Mouse (Mus musculus) G1E (cell line): ENCODE results near the gene Upk3bl. TPM values are rescaled to one million over a fixed set of nuclear protein-coding genes. Genes with fewer than 3 reads are reported as not detected.
"Not testable (repeated sequence)": the region's sequence is repeated elsewhere in the genome, so short reads cannot be mapped to it uniquely, and the experiment has no call there.

Experiments
- ATAC-seq: 2 replicates; pipeline ENCODE4 v1.8.0; 2016; ENCODE audit warnings: mild to moderate bottlenecking; ENCODE audit not compliant: insufficient number of reproducible peaks, poor library complexity, low FRiP score, severe bottlenecking; ENCODE audit errors: extremely low read depth
- DNase-seq: peaks from one replicate; pipeline ENCODE4 v3.0.0; 2012; ENCODE audit warnings: low spot score
- H3K27me3 ChIP-seq: 2 replicates; pipeline ENCODE4 v1.6.1; 2012; ENCODE audit warnings: mild to moderate bottlenecking, low read length, inconsistent platforms; ENCODE audit not compliant: insufficient read depth
- H3K36me3 ChIP-seq: replicated peaks from 2 replicates; pipeline ENCODE3; 2012; ENCODE audit warnings: mild to moderate bottlenecking, inconsistent platforms
- H3K4me1 ChIP-seq: 2 replicates; pipeline ENCODE4 v1.6.1; 2012; ENCODE audit warnings: low read depth, low read length, inconsistent platforms, mixed read lengths; ENCODE audit not compliant: insufficient read depth
- H3K4me3 ChIP-seq: 2 replicates; pipeline ENCODE4 v1.5.1; 2012; ENCODE audit warnings: low read depth, mild to moderate bottlenecking, inconsistent platforms, low read length, moderate library complexity, mixed read lengths
- H3K9me3 ChIP-seq: replicated peaks from 2 replicates; pipeline ENCODE4 v1.6.1; 2012; ENCODE audit warnings: inconsistent platforms
- CTCF ChIP-seq: IDR thresholded peaks from 2 replicates; pipeline ENCODE4 v1.5.1; 2012; ENCODE audit warnings: low read depth, low read length, inconsistent platforms, mixed read lengths
- polyA plus RNA-seq: library from polyadenylated mRNA; stranded (reverse); fragments of >175 nt; gene quantifications from 2 replicates; pipeline ENCODE4 v1.2.3, GENCODE M21; 2012
- total RNA-seq, 2 experiments: library from RNA; stranded (forward) in 1 of 2; stranded (reverse) in 1 of 2; fragments of 200-1000 nt in 1 of 2; fragments of >200 nt in 1 of 2; fragmentation: Nextera tagmentation in 1 of 2; gene quantifications; 2 replicates each; pipeline ENCODE4 v1.2.3; 2014 to 2017

Upk3bl gene
- total and polyA plus RNA-seq, 3 experiments: not detected

DNA sequence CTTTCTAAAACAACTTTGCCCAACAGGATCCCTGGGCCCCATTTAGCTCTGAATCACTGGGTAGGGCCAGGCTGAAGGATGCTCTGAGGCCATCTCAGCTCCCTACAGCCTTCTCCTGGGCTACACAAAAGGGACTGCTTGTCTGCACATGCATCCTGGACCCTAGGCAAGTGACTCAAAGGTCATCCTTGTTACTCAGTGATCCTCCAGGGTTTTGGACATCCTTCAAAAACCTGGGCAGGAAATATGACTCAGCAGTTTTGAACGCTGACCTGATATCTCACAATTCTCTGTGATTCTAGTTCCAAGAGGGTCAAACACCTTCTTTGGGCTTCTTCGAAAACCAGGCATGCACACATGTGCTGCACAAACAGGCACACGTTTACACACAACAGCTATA lies 54.8 kb downstream of the Upk3bl start:
- no peak for TF ChIP-seq CTCF
- DNase-seq (no peak), ATAC-seq (no peak)
- peaks cover 59% of the 10 kb centered on the region for H3K27me3 ChIP-seq
- no peak overlapping the region for H3K4me3 ChIP-seq
- no peaks in the 10 kb centered on the region for H3K36me3 ChIP-seq
- H3K4me1 ChIP-seq: peaks cover 11% of the 10 kb centered on the region; the same call in 1 of the 2 replicates
- peaks cover 4% of the 10 kb centered on the region for H3K9me3 ChIP-seq

DNA sequence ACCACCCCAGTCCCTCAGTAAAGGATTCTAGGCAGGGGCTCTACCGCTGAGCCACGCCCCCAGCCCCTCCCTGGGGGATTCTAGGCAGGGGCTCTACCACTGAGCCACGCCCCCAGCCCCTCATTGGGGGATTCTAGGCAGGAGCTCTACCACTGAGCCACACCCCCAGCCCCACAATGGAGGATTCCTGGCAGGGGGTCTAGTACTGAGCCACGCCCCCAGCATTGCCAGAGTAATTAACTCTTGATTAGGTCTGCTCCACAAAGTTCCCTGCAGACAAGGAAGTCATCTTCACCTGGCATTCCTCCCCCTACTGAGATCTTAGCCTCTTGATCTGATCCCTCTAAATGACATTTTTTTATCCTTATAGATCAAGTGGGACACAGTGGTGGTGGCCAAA lies 59.3 kb downstream of the Upk3bl start:
- peaks cover 38% of the 10 kb centered on the region for H3K4me1 ChIP-seq
- ATAC-seq, DNase-seq: not testable (repeated sequence)

More for the DNA sequence above, 59.3 kb downstream of the Upk3bl start:
- not testable (repeated sequence) for H3K4me3 ChIP-seq, H3K9me3 ChIP-seq
- peaks cover 26% of the 10 kb centered on the region for H3K27me3 ChIP-seq
- H3K36me3 ChIP-seq: peaks cover 12% of the 10 kb centered on the region

Other genes starting within 250 kb of the Upk3bl start
- gene Srrm3, start 247.6 kb upstream of the Upk3bl start, total RNA-seq (2014; fragmentation: Nextera tagmentation): not detected in 2 replicates
- 0.38 and 0.41 TPM in 2 replicates for gene Srrm3, start 247.6 kb upstream of the Upk3bl start, total RNA-seq (2017)
- gene Srrm3, start 247.6 kb upstream of the Upk3bl start, polyA plus RNA-seq: not detected in 2 replicates
- not detected in 2 replicates for gene Hspb1, start 166.6 kb upstream of the Upk3bl start, total RNA-seq (2014; fragmentation: Nextera tagmentation)
- gene Hspb1, start 166.6 kb upstream of the Upk3bl start, total RNA-seq (2017): 0.12 TPM in 1 of 2 replicates, not detected in the other
- gene Hspb1, start 166.6 kb upstream of the Upk3bl start, polyA plus RNA-seq: not detected in 2 replicates
- 168 and 200 TPM in 2 replicates for gene Ywhag, start 119.9 kb upstream of the Upk3bl start, total RNA-seq (2014; fragmentation: Nextera tagmentation)
- gene Ywhag, start 119.9 kb upstream of the Upk3bl start, total RNA-seq (2017): 73.5 and 99.8 TPM in 2 replicates
- 246 and 281 TPM in 2 replicates for gene Ywhag, start 119.9 kb upstream of the Upk3bl start, polyA plus RNA-seq
- gene Ssc4d, start 80.0 kb upstream of the Upk3bl start, total RNA-seq (2014; fragmentation: Nextera tagmentation): 9.1 and 16.4 TPM in 2 replicates
- 3.2 and 5.5 TPM in 2 replicates for gene Ssc4d, start 80.0 kb upstream of the Upk3bl start, total RNA-seq (2017)
- gene Ssc4d, start 80.0 kb upstream of the Upk3bl start, polyA plus RNA-seq: 1.1 and 1.5 TPM in 2 replicates
- not detected in 2 replicates for gene Zp3, start 74.4 kb upstream of the Upk3bl start, total RNA-seq (2014; fragmentation: Nextera tagmentation)
- not detected in 2 replicates for gene Zp3, start 74.4 kb upstream of the Upk3bl start, total RNA-seq (2017)
- not detected in 2 replicates for gene Zp3, start 74.4 kb upstream of the Upk3bl start, polyA plus RNA-seq
- gene Dtx2, start 59.7 kb upstream of the Upk3bl start, total RNA-seq (2014; fragmentation: Nextera tagmentation): 18.4 and 25.6 TPM in 2 replicates
- gene Dtx2, start 59.7 kb upstream of the Upk3bl start, total RNA-seq (2017): 5.1 and 7.1 TPM in 2 replicates
- gene Dtx2, start 59.7 kb upstream of the Upk3bl start, polyA plus RNA-seq: 23.7 and 25.2 TPM in 2 replicates
- gene Upk3b, start 16.0 kb upstream of the Upk3bl start, total RNA-seq (2014; fragmentation: Nextera tagmentation): not detected in 2 replicates
- gene Upk3b, start 16.0 kb upstream of the Upk3bl start, total RNA-seq (2017): 0.05 and 0.06 TPM in 2 replicates
- gene Upk3b, start 16.0 kb upstream of the Upk3bl start, polyA plus RNA-seq: 0.03 TPM in 1 of 2 replicates, not detected in the other
- 0.29 TPM in 1 of 2 replicates, not detected in the other for gene Rasa4, start 29.4 kb downstream of the Upk3bl start, total RNA-seq (2014; fragmentation: Nextera tagmentation)
- 0.38 and 0.81 TPM in 2 replicates for gene Rasa4, start 29.4 kb downstream of the Upk3bl start, total RNA-seq (2017)
- 0.11 and 0.18 TPM in 2 replicates for gene Rasa4, start 29.4 kb downstream of the Upk3bl start, polyA plus RNA-seq
- gene Polr2j, start 62.1 kb downstream of the Upk3bl start, total RNA-seq (2014; fragmentation: Nextera tagmentation): 71.5 and 76.8 TPM in 2 replicates
- 192 and 216 TPM in 2 replicates for gene Polr2j, start 62.1 kb downstream of the Upk3bl start, total RNA-seq (2017)
- gene Polr2j, start 62.1 kb downstream of the Upk3bl start, polyA plus RNA-seq: 99.2 and 163 TPM in 2 replicates
- 16.6 and 16.9 TPM in 2 replicates for gene Lrwd1, start 81.6 kb downstream of the Upk3bl start, total RNA-seq (2014; fragmentation: Nextera tagmentation)
- gene Lrwd1, start 81.6 kb downstream of the Upk3bl start, total RNA-seq (2017): 43.3 and 51.8 TPM in 2 replicates
- gene Lrwd1, start 81.6 kb downstream of the Upk3bl start, polyA plus RNA-seq: 92.6 and 112 TPM in 2 replicates
- 21.9 and 24.5 TPM in 2 replicates for gene Alkbh4, start 81.7 kb downstream of the Upk3bl start, total RNA-seq (2014; fragmentation: Nextera tagmentation)
- gene Alkbh4, start 81.7 kb downstream of the Upk3bl start, total RNA-seq (2017): 12.4 and 16.4 TPM in 2 replicates
- 36.8 and 38.6 TPM in 2 replicates for gene Alkbh4, start 81.7 kb downstream of the Upk3bl start, polyA plus RNA-seq
- 53.1 and 56.3 TPM in 2 replicates for gene Orai2, start 116.2 kb downstream of the Upk3bl start, total RNA-seq (2014; fragmentation: Nextera tagmentation)
- gene Orai2, start 116.2 kb downstream of the Upk3bl start, total RNA-seq (2017): 43.4 and 43.8 TPM in 2 replicates
- gene Orai2, start 116.2 kb downstream of the Upk3bl start, polyA plus RNA-seq: 50.2 and 53.8 TPM in 2 replicates
- gene Prkrip1, start 144.5 kb downstream of the Upk3bl start, total RNA-seq (2014; fragmentation: Nextera tagmentation): 12.8 and 13.1 TPM in 2 replicates
- 47.5 and 55.5 TPM in 2 replicates for gene Prkrip1, start 144.5 kb downstream of the Upk3bl start, total RNA-seq (2017)
- 52.3 and 64.5 TPM in 2 replicates for gene Prkrip1, start 144.5 kb downstream of the Upk3bl start, polyA plus RNA-seq
- not detected in 2 replicates for gene Sh2b2, start 192.1 kb downstream of the Upk3bl start, total RNA-seq (2014; fragmentation: Nextera tagmentation)
- 0.27 TPM in 1 of 2 replicates, not detected in the other for gene Sh2b2, start 192.1 kb downstream of the Upk3bl start, total RNA-seq (2017)
- not detected in 2 replicates for gene Sh2b2, start 192.1 kb downstream of the Upk3bl start, polyA plus RNA-seq